Mouse (Mus musculus) lung, postnatal 36 days (tissue): Measurements from ENCODE around the gene Etv3.
"Not testable (repeated sequence)": the region's sequence is repeated elsewhere in the genome, so short reads cannot be mapped to it uniquely, and the experiment has no call there.

Experiments
- DNase-seq: peaks from one replicate; pipeline ENCODE4 v3.0.0; 2022; ENCODE audit warnings: mixed read lengths

The Etv3 gene

GRCm38 (mm10) chr3:87525043-87525836 lies at the start of gene Etv3:
TSS of gene Etv3 (plus strand) at chr3:87525407.
- DNase-seq: peak; percentile 94

DNA sequence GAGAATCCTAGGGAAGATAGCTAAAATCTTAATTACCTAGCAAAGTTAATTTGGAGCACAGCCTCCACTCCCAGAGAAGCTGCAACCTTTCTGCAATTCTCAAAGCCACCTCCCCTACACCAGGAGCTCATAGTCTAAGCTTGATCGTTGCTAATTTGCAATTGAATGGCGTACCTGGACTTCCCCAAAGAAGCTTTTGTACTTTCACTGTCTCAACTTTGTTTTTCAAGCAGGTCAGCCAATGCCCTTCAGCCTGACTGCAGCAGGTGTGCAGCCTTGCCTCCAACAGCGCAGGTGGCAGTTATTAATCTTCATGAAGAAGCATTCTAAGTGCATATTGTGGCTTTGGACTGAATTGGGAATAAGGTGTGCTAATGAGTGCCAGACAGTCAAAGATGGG lies 47.3 kb upstream of the Etv3 start:
- not testable (repeated sequence) for DNase-seq

GRCm38 (mm10) chr3:87478596-87478995 lies 46.6 kb upstream of the Etv3 start:
- DNase-seq: not testable (repeated sequence)

DNA sequence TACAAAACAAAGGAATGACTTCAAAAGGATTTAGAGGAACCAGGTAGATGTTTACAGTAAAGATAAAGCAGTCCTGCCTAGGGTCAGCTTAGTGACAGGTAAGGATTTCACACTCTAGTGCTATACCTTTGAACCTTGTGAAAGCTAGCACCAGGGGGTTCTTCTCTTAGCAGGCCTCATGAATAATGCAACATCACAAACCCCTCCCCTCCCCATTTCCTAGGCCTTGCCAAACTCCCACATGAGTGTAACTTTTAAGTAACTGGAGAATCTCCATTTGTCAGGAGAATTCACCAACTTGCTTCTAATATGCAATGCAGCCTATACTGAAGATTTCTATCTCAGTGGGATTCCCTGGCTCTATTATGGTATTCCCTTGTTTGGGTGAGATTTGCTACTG lies 46.0 kb upstream of the Etv3 start:
- DNase-seq: not testable (repeated sequence)

DNA sequence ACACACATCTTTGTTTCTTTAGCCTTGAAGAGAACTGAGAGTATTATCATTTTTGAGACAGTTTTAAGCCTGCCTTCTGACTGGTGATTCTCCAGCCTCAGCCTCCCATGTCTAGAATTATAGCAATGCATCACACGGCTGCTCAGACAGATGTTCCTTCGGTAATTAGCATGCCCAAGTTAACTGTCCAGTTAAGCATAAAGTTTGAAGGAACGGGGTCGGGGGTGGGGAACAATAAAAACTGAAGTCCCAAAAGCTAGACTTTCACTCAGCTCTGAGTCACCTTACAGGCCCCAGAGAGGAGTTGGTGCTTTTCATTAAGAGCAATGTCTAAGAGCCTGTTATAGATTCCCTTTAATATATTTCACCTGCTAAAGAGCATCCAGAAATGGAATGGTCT lies 37.8 kb upstream of the Etv3 start:
- DNase-seq: no peak

DNA sequence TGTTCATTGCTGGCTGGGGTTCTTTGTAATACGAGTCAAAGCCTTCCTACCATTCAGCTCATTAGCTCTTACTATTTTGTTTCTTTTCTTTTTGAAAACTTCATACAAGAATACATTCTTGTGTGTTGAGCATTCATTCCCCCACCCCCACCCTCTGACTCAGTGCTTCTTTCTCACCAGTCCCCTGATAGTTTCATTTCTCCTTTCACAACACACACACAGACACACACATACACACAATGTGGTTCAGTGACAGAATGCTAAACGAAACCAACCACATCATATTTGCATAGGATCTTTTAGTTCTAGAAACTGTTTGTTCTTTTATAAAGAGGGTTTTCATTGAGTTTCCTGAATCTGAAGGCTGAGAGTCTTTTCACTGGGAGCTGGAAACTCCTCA lies 37.3 kb upstream of the Etv3 start:
- DNase-seq: no peak

GRCm38 (mm10) chr3:87498266-87498665 lies 26.9 kb upstream of the Etv3 start:
- DNase-seq: no peak

GRCm38 (mm10) chr3:87499072-87499471 lies 26.1 kb upstream of the Etv3 start:
- DNase-seq: peak; percentile 85

- DNase-seq: peak; percentile 41
These were observed 24.8 kb upstream of the Etv3 start for GRCm38 (mm10) chr3:87500088-87501055.

- DNase-seq: no peak
These were observed 24.1 kb upstream of the Etv3 start for GRCm38 (mm10) chr3:87501151-87501550.

GRCm38 (mm10) chr3:87502771-87503170 lies 22.4 kb upstream of the Etv3 start:
- no peak for DNase-seq

DNA sequence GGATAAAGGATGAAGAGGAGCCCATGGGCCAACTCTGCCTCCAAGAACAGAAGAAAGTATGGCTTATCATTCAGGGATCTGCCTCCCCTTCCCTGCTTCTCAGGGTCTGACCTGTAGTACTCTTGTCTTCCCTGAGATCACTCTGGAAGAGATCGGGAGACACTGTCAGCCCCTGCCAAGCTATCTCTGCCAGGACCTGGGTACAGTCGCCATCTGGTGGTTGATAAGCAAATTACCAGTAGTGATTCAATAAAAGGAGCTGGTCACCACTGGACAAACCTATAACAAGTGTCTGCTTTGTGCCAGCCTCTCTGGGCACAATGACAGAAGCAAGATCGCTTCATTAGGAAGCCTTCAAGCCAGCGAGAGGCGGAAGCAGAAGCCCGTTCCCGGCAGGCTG lies 20.9 kb upstream of the Etv3 start:
- DNase-seq: peak; percentile 50

- DNase-seq: peak; percentile 66
These were observed 20.3 kb upstream of the Etv3 start for GRCm38 (mm10) chr3:87504749-87505425.

DNA sequence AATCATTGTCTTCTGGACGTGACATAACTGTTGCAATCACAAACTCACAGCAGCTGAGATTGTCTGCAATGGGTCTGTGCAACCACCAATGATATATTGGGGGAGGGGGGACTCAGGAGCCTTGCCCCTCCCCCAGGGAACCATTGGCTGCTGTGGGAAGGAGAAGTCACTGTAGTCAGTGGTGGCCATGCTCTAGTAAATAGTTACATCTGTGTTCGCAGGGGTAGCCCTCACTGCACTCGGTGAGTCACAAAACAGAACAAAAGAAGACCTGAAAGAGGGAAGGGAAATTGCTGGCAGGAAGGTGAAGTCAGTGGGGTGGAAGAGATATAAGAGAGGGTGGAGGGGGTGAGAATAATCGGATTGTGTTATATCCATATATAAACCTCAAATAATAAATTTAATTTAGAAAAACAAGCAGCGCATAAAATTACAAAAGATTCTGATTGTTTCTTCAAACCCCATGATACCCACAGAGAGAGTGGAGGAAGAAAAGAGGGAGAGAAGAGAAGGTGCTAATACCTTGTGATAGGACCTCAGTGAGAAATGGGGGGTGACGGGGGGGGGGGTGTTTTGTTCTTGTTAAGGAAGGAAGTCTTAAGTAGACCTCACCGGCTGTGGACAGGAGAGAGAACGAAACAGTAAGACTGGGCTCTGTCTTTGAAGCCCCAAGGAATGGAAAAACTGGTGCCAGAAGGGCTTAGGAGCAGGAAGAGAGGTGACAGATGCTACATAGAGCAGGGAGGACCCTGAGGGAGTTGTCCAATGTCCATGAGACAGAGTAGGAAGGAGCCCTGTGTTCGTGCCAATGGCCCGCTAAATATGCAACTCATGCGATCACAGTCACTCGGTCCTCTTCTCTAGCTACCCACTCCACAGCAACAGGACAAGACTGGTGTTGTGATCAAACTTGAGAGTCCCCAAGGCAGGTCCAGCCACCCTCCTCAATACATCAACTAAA lies 18.5 kb upstream of the Etv3 start:
- no peak for DNase-seq

GRCm38 (mm10) chr3:87508205-87508901 lies 16.9 kb upstream of the Etv3 start:
- peak; percentile 96 for DNase-seq

DNA sequence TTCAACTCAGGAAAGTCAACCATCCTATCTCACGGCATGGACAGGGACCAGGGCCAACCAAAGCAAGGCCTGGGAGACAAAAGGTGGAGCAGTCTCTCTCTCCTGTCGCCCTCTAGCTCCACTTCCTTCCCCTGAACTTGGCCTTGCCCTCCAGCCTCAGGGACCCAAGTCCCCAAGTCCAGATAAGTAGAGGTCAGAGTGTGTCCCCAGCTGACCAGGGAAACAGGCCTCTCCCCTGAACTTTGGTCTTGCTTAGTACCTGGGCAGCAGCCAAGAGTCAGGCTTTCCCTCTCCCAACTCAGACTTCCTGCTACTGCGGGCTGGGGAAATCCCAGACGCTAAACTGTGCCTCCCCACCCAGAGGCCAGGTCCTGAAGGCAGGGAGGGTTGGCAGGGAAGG lies 16.1 kb upstream of the Etv3 start:
- peak; percentile 76 for DNase-seq

DNA sequence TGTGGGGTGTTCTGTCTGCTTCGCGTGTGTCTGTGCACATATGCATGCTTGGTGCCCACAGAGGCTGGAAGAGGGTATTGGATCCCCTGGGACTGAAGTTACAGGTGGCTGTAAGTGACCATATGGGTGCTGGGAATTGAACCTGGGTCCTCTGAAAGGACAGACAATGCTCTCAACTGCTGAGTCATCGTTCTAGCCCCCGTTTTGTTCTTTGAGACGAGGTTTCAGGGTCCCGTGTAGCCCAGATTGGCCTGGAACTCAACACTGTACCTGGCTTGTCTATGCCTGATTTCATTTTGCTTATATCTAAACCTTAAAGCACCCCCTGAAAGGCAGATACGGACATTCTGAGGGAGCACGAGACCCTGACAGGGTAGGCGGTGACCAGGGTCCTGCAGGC lies 14.4 kb upstream of the Etv3 start:
- no peak for DNase-seq

- DNase-seq: no peak
These were observed 13.0 kb upstream of the Etv3 start for GRCm38 (mm10) chr3:87511971-87512765.

GRCm38 (mm10) chr3:87515567-87516081 lies 9.6 kb upstream of the Etv3 start:
- peak; percentile 54 for DNase-seq

DNA sequence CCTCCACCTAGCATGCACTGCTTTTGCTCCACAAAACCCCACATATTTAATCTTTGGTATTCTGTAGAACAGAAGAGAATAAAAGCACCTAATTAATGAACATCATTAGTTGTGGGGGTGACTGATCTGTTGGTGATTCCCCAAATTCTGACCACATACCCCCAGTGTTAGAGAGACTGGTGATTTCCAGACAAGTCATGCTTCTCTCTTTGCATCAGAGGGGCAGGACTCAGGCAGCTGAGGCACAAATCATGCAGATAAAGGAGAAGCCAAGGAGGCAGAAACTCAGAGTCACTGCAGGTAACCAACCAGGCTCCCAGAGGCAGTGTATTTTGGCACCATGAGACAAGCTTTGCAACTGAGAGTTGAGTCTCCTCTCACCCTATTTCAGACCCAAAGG lies 6.8 kb upstream of the Etv3 start:
- DNase-seq: no peak
